Mouse (Mus musculus) forebrain, embryonic 16.5 days (tissue): ENCODE measurements at regions not wholly inside any gene's neighbourhood (a gene's known extent, or its start where the extent isn't known, plus 50 kb on each side); places are given as distances from the start of the nearest gene placed in this dataset.
A peak's percentile ranks its signal among the peaks of the same experiment; 100 is the strongest.

ENCODE experiments used
- ATAC-seq: fragments of 200-750 bp; cut with Nextera tagmentation; 2 replicates; pipeline ENCODE4 v1.8.0; 2017; ENCODE audit warnings: mild to moderate bottlenecking, moderate library complexity
- H3K27ac ChIP-seq: fragments of 300-500 bp; sonication (generic); 2 replicates; pipeline ENCODE4 v1.5.1; 2014; ENCODE audit warnings: low read length, control low read depth
- H3K27me3 ChIP-seq: fragments of 300-500 bp; sonication (generic); replicated peaks from 2 replicates; pipeline ENCODE4 v1.6.1; 2014; ENCODE audit warnings: low read length; ENCODE audit not compliant: control insufficient read depth, insufficient read depth
- H3K36me3 ChIP-seq: fragments of 300-500 bp; sonication (generic); 2 replicates; pipeline ENCODE4 v1.6.1; 2014; ENCODE audit not compliant: control insufficient read depth, insufficient read depth
- H3K4me1 ChIP-seq: fragments of 300-500 bp; sonication (generic); replicated peaks from 2 replicates; pipeline ENCODE4 v1.6.1; 2014; ENCODE audit warnings: low read length; ENCODE audit not compliant: control insufficient read depth, insufficient read depth
- H3K4me2 ChIP-seq: fragments of 300-500 bp; sonication (generic); 2 replicates; pipeline ENCODE4 v1.6.1; 2014; ENCODE audit warnings: mild to moderate bottlenecking, low read length, control low read depth
- H3K4me3 ChIP-seq: fragments of 300-500 bp; sonication (generic); replicated peaks from 2 replicates; pipeline ENCODE4 v1.5.1; 2014; ENCODE audit warnings: mild to moderate bottlenecking, low read length, control low read depth
- H3K9ac ChIP-seq: fragments of 300-500 bp; sonication (generic); replicated peaks from 2 replicates; pipeline ENCODE4 v1.6.1; 2014; ENCODE audit warnings: low read depth, low read length, control low read depth
- H3K9me3 ChIP-seq: fragments of 300-500 bp; sonication (generic); 2 replicates; pipeline ENCODE4 v1.6.1; 2016; ENCODE audit warnings: low read length; ENCODE audit not compliant: control insufficient read depth
- WGBS: fragments of 180-500 bp; shearing (Covaris S2); extraction: QIAGEN DNeasy Blood & Tissue Kit; methylation state at CpG from one replicate; pipeline ENCODE4 v1.1.7; 2014; 5-methylcytosine and 5-hydroxymethylcytosine counted together

GRCm38 (mm10) chr16:39147151-39147550 lies 254.7 kb downstream of the Igsf11 start:
- Histone ChIP-seq H3K4me1 (no peaks in the 10 kb centered on the region), H3K4me3 (no peak overlapping the region), H3K9me3 (no peaks in the 10 kb centered on the region), H3K4me2 (no peak overlapping the region), H3K27ac (no peak overlapping the region), H3K36me3 (no peaks in the 10 kb centered on the region), H3K27me3 (no peaks in the 10 kb centered on the region), H3K9ac (no peak overlapping the region)
- 46% methylated on average over 2 of the region's 2 CpGs for WGBS
- no peak for ATAC-seq

- Histone ChIP-seq H3K9me3 (no peaks in the 10 kb centered on the region), H3K4me2 (no peak overlapping the region), H3K36me3 (no peaks in the 10 kb centered on the region), H3K27ac (no peak overlapping the region), H3K27me3 (no peaks in the 10 kb centered on the region), H3K4me1 (no peaks in the 10 kb centered on the region), H3K4me3 (no peak overlapping the region), H3K9ac (no peak overlapping the region)
- WGBS = 48% methylated on average over 9 of the region's 9 CpGs
- ATAC-seq = peak; percentile 77
Measured at GRCm38 (mm10) chr16:39151325-39152318, 259.2 kb downstream of the Igsf11 start.

- no peaks in the 10 kb centered on the region for H3K9me3 ChIP-seq
- H3K4me1 ChIP-seq = no peaks in the 10 kb centered on the region
- H3K9ac ChIP-seq = no peak overlapping the region
- no peak overlapping the region for H3K4me3 ChIP-seq
- WGBS = 35% methylated on average over 3 of the region's 3 CpGs
- no peaks in the 10 kb centered on the region for H3K36me3 ChIP-seq
- no peak overlapping the region for H3K4me2 ChIP-seq
- no peak for ATAC-seq
- no peaks in the 10 kb centered on the region for H3K27me3 ChIP-seq
- H3K27ac ChIP-seq = no peak overlapping the region
Measured at GRCm38 (mm10) chr16:39158893-39159292, 266.4 kb downstream of the Igsf11 start.

GRCm38 (mm10) chr16:39159725-39160124 lies 267.3 kb downstream of the Igsf11 start:
- no peaks in the 10 kb centered on the region for H3K9me3 ChIP-seq
- no peaks in the 10 kb centered on the region for H3K27me3 ChIP-seq
- H3K9ac ChIP-seq = no peak overlapping the region
- H3K4me2 ChIP-seq = no peak overlapping the region
- ATAC-seq = no peak
- no peak overlapping the region for H3K4me3 ChIP-seq
- H3K36me3 ChIP-seq = no peaks in the 10 kb centered on the region
- H3K27ac ChIP-seq = no peak overlapping the region
- no peaks in the 10 kb centered on the region for H3K4me1 ChIP-seq
- WGBS = 83% methylated on average over 7 of the region's 7 CpGs

- H3K4me3 ChIP-seq = no peak overlapping the region
- WGBS = 38% methylated on average over 1 of the region's 1 CpGs
Measured at GRCm38 (mm10) chr16:39162684-39163083, 270.2 kb downstream of the Igsf11 start.

GRCm38 (mm10) chr16:39191861-39192260 lies 299.4 kb downstream of the Igsf11 start:
- no peak overlapping the region for H3K9ac ChIP-seq
- no peak overlapping the region for H3K4me3 ChIP-seq
- ATAC-seq = no peak
- no peaks in the 10 kb centered on the region for H3K27me3 ChIP-seq
- H3K36me3 ChIP-seq = no peaks in the 10 kb centered on the region
- 84% methylated on average over 4 of the region's 4 CpGs for WGBS
- no peak overlapping the region for H3K27ac ChIP-seq
- no peaks in the 10 kb centered on the region for H3K4me1 ChIP-seq
- no peak overlapping the region for H3K4me2 ChIP-seq
- no peaks in the 10 kb centered on the region for H3K9me3 ChIP-seq

More at GRCm38 (mm10) chr16:39162684-39163083, 270.2 kb downstream of the Igsf11 start:
- Histone ChIP-seq H3K4me1 (no peaks in the 10 kb centered on the region), H3K36me3 (no peaks in the 10 kb centered on the region), H3K27ac (no peak overlapping the region), H3K9me3 (no peaks in the 10 kb centered on the region), H3K4me2 (no peak overlapping the region), H3K9ac (no peak overlapping the region), H3K27me3 (no peaks in the 10 kb centered on the region)
- no peak for ATAC-seq

- WGBS = 96% methylated on average over 1 of the region's 1 CpGs
- Histone ChIP-seq H3K27me3 (no peaks in the 10 kb centered on the region), H3K9ac (no peak overlapping the region), H3K4me2 (no peak overlapping the region), H3K4me1 (no peaks in the 10 kb centered on the region), H3K27ac (no peak overlapping the region), H3K9me3 (no peaks in the 10 kb centered on the region), H3K36me3 (no peaks in the 10 kb centered on the region), H3K4me3 (no peak overlapping the region)
- no peak for ATAC-seq
Measured at GRCm38 (mm10) chr16:39195431-39195830, 303.0 kb downstream of the Igsf11 start.

- H3K27ac ChIP-seq = no peak overlapping the region
- 67% methylated on average over 2 of the region's 2 CpGs for WGBS
Measured at GRCm38 (mm10) chr16:39196896-39197295, 304.4 kb downstream of the Igsf11 start.

GRCm38 (mm10) chr16:39223551-39223950 lies 331.1 kb downstream of the Igsf11 start:
- Histone ChIP-seq H3K36me3 (no peaks in the 10 kb centered on the region), H3K9me3 (no peaks in the 10 kb centered on the region)
- ATAC-seq = peak; percentile 74

More at GRCm38 (mm10) chr16:39196896-39197295, 304.4 kb downstream of the Igsf11 start:
- H3K36me3 ChIP-seq = no peaks in the 10 kb centered on the region
- H3K9ac ChIP-seq = no peak overlapping the region
- H3K4me2 ChIP-seq = no peak overlapping the region
- no peaks in the 10 kb centered on the region for H3K4me1 ChIP-seq
- ATAC-seq = no peak
- H3K9me3 ChIP-seq = no peaks in the 10 kb centered on the region
- no peaks in the 10 kb centered on the region for H3K27me3 ChIP-seq
- H3K4me3 ChIP-seq = no peak overlapping the region

More at GRCm38 (mm10) chr16:39223551-39223950, 331.1 kb downstream of the Igsf11 start:
- 64% methylated on average over 8 of the region's 8 CpGs for WGBS
- no peaks in the 10 kb centered on the region for H3K27me3 ChIP-seq
- H3K27ac ChIP-seq = no peak overlapping the region
- no peak overlapping the region for H3K4me3 ChIP-seq
- H3K9ac ChIP-seq = no peak overlapping the region
- no peak overlapping the region for H3K4me2 ChIP-seq
- H3K4me1 ChIP-seq = peaks cover 6% of the 10 kb centered on the region
